Mouse (Mus musculus) embryonic fibroblast, embryonic 13.5 days (primary cell): ENCODE measurements around the gene Gm29289. TPM values are rescaled to one million over a fixed set of nuclear protein-coding genes. Genes with fewer than 3 reads are reported as not detected.
"Not testable (repeated sequence)": the region's sequence is repeated elsewhere in the genome, so short reads cannot be mapped to it uniquely, and the experiment has no call there.

Experiments
- H3K27ac ChIP-seq: 2 replicates; pipeline ENCODE4 v1.5.1; 2012; ENCODE audit warnings: low read length, control low read depth, inconsistent platforms; ENCODE audit not compliant: insufficient read depth
- H3K4me1 ChIP-seq: 2 replicates; pipeline ENCODE4 v1.6.1; 2011; ENCODE audit warnings: low read length; ENCODE audit not compliant: control insufficient read depth, insufficient read depth
- H3K4me3 ChIP-seq: 2 replicates; pipeline ENCODE4 v1.5.1; 2011; ENCODE audit warnings: mild to moderate bottlenecking, control low read depth, low read length; ENCODE audit not compliant: insufficient read depth
- polyA plus RNA-seq: library from polyadenylated mRNA; stranded (reverse); fragments of >200 nt; gene quantifications from 2 replicates; pipeline ENCODE4 v1.2.4, GENCODE M21; 2011; ENCODE audit warnings: low read depth; ENCODE audit not compliant: missing spikeins, insufficient read length

Gm29289 gene
- polyA plus RNA-seq, result not detected in 2 replicates

DNA sequence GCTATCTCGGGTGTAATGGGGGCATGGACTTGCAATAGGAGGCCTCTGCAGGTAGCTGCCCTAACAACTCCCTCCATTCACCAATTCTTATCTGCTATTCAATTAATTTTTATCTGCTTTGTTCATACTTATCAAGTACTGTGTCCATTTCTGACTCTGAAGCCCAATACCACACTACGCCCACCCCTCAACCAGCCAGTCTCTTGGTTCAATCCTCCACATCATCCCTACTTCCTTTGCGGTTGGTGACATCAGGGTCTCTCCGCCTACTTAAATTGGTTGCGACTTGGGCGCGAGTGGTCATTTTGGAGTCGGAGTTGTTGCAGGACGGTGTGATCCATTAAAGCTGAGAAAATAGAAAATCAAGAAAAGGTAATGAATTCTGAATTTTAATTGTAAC, at the start of gene Gm29289:
TSS of gene Gm29289 (plus strand) at position 301 of the 400 bp plus-strand sequence.
- H3K4me1 ChIP-seq, H3K27ac ChIP-seq: not testable (repeated sequence)

DNA sequence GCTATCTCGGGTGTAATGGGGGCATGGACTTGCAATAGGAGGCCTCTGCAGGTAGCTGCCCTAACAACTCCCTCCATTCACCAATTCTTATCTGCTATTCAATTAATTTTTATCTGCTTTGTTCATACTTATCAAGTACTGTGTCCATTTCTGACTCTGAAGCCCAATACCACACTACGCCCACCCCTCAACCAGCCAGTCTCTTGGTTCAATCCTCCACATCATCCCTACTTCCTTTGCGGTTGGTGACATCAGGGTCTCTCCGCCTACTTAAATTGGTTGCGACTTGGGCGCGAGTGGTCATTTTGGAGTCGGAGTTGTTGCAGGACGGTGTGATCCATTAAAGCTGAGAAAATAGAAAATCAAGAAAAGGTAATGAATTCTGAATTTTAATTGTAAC, 31.7 kb upstream of the Gm29289 start, which contains the start of gene Gm10352:
TSS of gene Gm10352 (plus strand) at position 301 of the 400 bp plus-strand sequence.
- not testable (repeated sequence) for H3K4me1 ChIP-seq, H3K4me3 ChIP-seq, H3K27ac ChIP-seq

More for the DNA sequence above, at the start of gene Gm29289:
- not testable (repeated sequence) for H3K4me3 ChIP-seq

Other genes starting within 250 kb of the Gm29289 start
- gene H2al2b, start 211.9 kb upstream of the Gm29289 start, polyA plus RNA-seq, result not detected in 2 replicates
- not detected in 2 replicates for gene Gm4064, start 136.4 kb upstream of the Gm29289 start, polyA plus RNA-seq
- not detected in 2 replicates for gene Rbmy, start 101.9 kb upstream of the Gm29289 start, polyA plus RNA-seq
- not detected in 2 replicates for gene Gm10256, start 101.9 kb upstream of the Gm29289 start, polyA plus RNA-seq
- not detected in 2 replicates for gene Gm10352, start 31.6 kb upstream of the Gm29289 start, polyA plus RNA-seq